Comparison of ENCODE assay signal across 8 mouse cellular contexts in the genomic region with DNA sequence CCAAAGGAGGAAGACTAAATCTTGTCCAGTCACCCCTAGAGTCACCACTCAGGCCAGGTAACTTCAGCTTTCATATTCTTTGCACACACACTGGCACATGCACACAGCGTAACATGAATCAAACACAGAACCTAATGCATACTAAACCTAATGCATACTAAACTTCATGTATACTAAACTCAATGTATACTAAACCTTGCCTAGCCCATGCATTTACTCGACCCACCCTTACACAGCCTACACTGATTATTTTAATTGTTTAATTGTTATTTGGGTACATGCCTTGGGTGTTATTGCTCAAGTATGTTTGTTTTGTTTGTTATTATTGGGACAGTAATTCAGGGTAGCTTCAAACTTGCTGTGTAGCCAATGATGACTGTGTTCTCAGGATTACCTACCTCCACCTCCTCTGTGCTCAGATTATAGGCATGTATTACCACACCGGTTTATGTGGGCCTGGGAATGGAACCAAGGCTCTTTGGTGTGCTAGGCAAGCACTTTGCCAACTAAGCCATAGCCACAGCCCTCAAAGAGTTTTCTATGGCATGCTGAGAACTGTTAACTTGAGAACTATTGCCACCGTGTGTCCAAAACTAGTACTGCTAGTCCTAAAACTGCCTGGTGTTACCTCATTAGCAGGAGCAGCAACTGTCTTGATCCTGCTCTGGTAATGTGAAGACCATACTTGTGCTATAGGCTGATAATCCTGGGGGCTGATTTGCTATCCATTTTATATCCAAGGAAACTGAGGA. TPM values are rescaled to one million over a fixed set of nuclear protein-coding genes. Genes with fewer than 3 reads are reported as not detected.
A peak's percentile ranks its signal among the peaks of the same experiment; 100 is the strongest.
DNase-seq lines count a peak whose midpoint lies in the region; ATAC-seq lines count a peak whose summit lies in the region.

No protein-coding gene starts in this region.

- H3K9me3 ChIP-seq in midbrain, embryonic 11.5 days (ENCODE audit: control insufficient read depth, low read length) = no peaks in the 10 kb centered on the region

- H3K27me3 ChIP-seq in midbrain, embryonic 11.5 days (ENCODE audit: control insufficient read depth, insufficient read depth, low read length) = no peaks in the 10 kb centered on the region

- H3K36me3 ChIP-seq in midbrain, embryonic 11.5 days (ENCODE audit: control insufficient read depth, insufficient read depth, low read length) = no peaks in the 10 kb centered on the region

- H3K4me1 ChIP-seq in midbrain, embryonic 11.5 days (ENCODE audit: control insufficient read depth, insufficient read depth, low read length) = no peaks in the 10 kb centered on the region

- H3K4me2 ChIP-seq in midbrain, embryonic 11.5 days = no peak overlapping the region

- WGBS in midbrain, embryonic 11.5 days = 49% methylated on average over 4 of the region's 4 CpGs

- intact Hi-C loops in left cerebral cortex, postnatal 36 days (cut with DNase I) = loop anchor here (1.0 to 10.0 kb wide), 3 partner anchors 72 to 392 kb away; a partner anchor contains a TSS

- peak; percentile 72 for DNase-seq in urinary bladder, postnatal 14 days (ENCODE audit: low spot score)
- DNase-seq in urinary bladder, adult 2 months (ENCODE audit: low spot score) = no peak
- DNase-seq in embryo, embryonic 9.5 days (ENCODE audit: extremely low spot score) = peak; percentile 70
- DNase-seq in kidney, adult 18-20 months = peak; percentile 74
- DNase-seq in left cerebral cortex, postnatal 36 days (ENCODE audit: low spot score in 2 of 2) = peak; percentile 50 to 64
- DNase-seq in midbrain, embryonic 11.5 days (ENCODE audit: low spot score, missing footprints) = peak; percentile 94
- DNase-seq in spleen, adult 12 weeks (ENCODE audit: low spot score) = peak; percentile 52

- peak; percentile 94 for ATAC-seq in granulocyte monocyte progenitor cell, adult 5-6 weeks (replicated peaks; ENCODE audit: poor library complexity, severe bottlenecking)
- peak; percentile 86 for ATAC-seq in midbrain, embryonic 11.5 days (ENCODE audit: low FRiP score)

- H3K27ac ChIP-seq in midbrain, embryonic 11.5 days (ENCODE audit: low read depth, low read length) = no peak overlapping the region

- no peak overlapping the region for H3K4me3 ChIP-seq in midbrain, embryonic 11.5 days (ENCODE audit: low read depth, low read length)

- no peak overlapping the region for H3K9ac ChIP-seq in midbrain, embryonic 11.5 days (ENCODE audit: low read length)

RNA-seq across cellular contexts. Expression of a gene that starts 28.4 kb away (rescaled TPM):
- 0.12 and 0.13 TPM in 2 replicates for polyA plus RNA-seq in urinary bladder, adult 2 months (2012; rRNA removed)
- 0.49 TPM in 1 of 2 replicates, not detected in the other for total RNA-seq in granulocyte monocyte progenitor cell, adult 5-6 weeks (2014; fragmentation: Nextera tagmentation)
- total RNA-seq in granulocyte monocyte progenitor cell, adult 5-6 weeks (2017) = 1.1 and 1.8 TPM in 2 replicates
- 1 to 10 TPM in 1 of 2 experiments, under 1 TPM in 1; 0.77 to 1.3 TPM for total RNA-seq in left cerebral cortex, postnatal 36 days (2021)
- polyA plus RNA-seq in midbrain, embryonic 11.5 days (2014; fragmentation: Nextera tagmentation; extraction: Ambion mirVana) = 0.04 TPM in 1 of 2 replicates, not detected in the other

RNA-seq across cellular contexts. Expression of a gene that starts 39.9 kb away (rescaled TPM):
- polyA plus RNA-seq in urinary bladder, adult 2 months (2012; rRNA removed) = 10.5 TPM in 2 replicates
- 41.1 and 42.9 TPM in 2 replicates for total RNA-seq in granulocyte monocyte progenitor cell, adult 5-6 weeks (2014; fragmentation: Nextera tagmentation)
- total RNA-seq in granulocyte monocyte progenitor cell, adult 5-6 weeks (2017) = 33.8 and 37.0 TPM in 2 replicates
- 1 to 10 TPM; 2.5 to 2.7 TPM for total RNA-seq in left cerebral cortex, postnatal 36 days (2021)
- polyA plus RNA-seq in midbrain, embryonic 11.5 days (2014; fragmentation: Nextera tagmentation; extraction: Ambion mirVana) = 1.9 and 2.4 TPM in 2 replicates

Comparison
In these comparisons a context has a peak if more than half of its experiments do, and no peak if none do; other contexts are left out.
1. RNA of a gene that starts 39.9 kb away (total RNA-seq): 33.8 to 42.9 TPM in granulocyte monocyte progenitor cell, adult 5-6 weeks; 2.5 to 2.7 TPM in left cerebral cortex, postnatal 36 days; every median in the first group is over 4 times any median in the second.